Mouse (Mus musculus) ES-Bruce4 (cell line): ENCODE results near the gene OR5BS1P.

Experiments used
- CTCF ChIP-seq: IDR thresholded peaks from one replicate; pipeline ENCODE4 v1.8.1; 2011; ENCODE audit warnings: low read depth, low read length
- POLR2A ChIP-seq: IDR thresholded peaks from one replicate; pipeline ENCODE4 v1.8.1; 2011; ENCODE audit warnings: low read length; ENCODE audit not compliant: insufficient read depth

- TF ChIP-seq CTCF (no peak), POLR2A (no peak)
Observed at GRCm38 (mm10) chr15:98511386-98511928, 41.8 kb downstream of the OR5BS1P start.
